Mouse (Mus musculus) CD4-positive naive resting alpha-beta T cell, adult 57 days (primary cell): ENCODE data around the gene Gm6356. TPM values are rescaled to one million over a fixed set of nuclear protein-coding genes. Genes with fewer than 3 reads are reported as not detected.

Experiments used
- total RNA-seq: library from RNA; stranded (reverse); gene quantifications from one replicate; pipeline ENCODE4 v1.2.4, GENCODE M21; 2023

The Gm6356 gene
- total RNA-seq: not detected

DNA sequence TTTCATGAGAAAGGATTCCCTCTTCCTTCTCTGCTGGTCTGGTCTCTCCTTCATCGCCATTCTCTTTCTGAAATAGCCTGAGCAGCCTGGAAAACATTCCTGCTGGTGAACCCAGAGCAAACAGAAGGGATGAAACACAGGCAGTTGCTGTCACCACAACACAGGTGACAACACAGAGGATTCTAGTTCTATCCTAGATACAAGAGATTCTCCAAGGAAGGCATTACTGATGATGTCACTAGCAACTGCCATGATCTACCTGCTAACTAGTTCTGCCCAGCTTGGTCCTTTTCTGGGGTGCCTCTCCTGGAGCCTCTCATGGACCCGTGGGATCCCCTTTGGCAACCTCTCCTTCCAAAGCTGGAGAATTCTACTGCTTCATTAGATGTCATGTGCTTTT, at the start of gene Gm6356:
TSS of gene Gm6356 (minus strand) at position 101 of the 400 bp plus-strand sequence.

Other genes starting within 250 kb of the Gm6356 start
- gene Gm3636, start 231.5 kb downstream of the Gm6356 start, total RNA-seq: 1.5 TPM
- gene Gm8362, start 199.4 kb downstream of the Gm6356 start, total RNA-seq: not detected
- gene Gm3642, start 133.5 kb downstream of the Gm6356 start, total RNA-seq: not detected
- gene Gm3667, start 83.9 kb downstream of the Gm6356 start, total RNA-seq: not detected
- not detected for gene Gm10406, start 53.6 kb upstream of the Gm6356 start, total RNA-seq
- not detected for gene Gm3685, start 71.2 kb upstream of the Gm6356 start, total RNA-seq
- not detected for gene Gm3696, start 126.8 kb upstream of the Gm6356 start, total RNA-seq
- gene Gm6676, start 151.6 kb upstream of the Gm6356 start, total RNA-seq: not detected
- gene Gm3512, start 200.7 kb upstream of the Gm6356 start, total RNA-seq: not detected
- not detected for gene Gm16434, start 220.7 kb upstream of the Gm6356 start, total RNA-seq